Mouse (Mus musculus) kidney, embryonic 16.5 days (tissue): ENCODE measurements around the gene Gm37240. TPM values are rescaled to one million over a fixed set of nuclear protein-coding genes. Genes with fewer than 3 reads are reported as not detected.

Source experiments
- ATAC-seq: fragments of 200-750 bp; cut with Nextera tagmentation; 2 replicates; pipeline ENCODE4 v1.8.0; 2017; ENCODE audit warnings: moderate TSS enrichment; ENCODE audit not compliant: low FRiP score, low TSS enrichment
- H3K27ac ChIP-seq: fragments of 300-500 bp; sonication (generic); 2 replicates; pipeline ENCODE4 v1.5.1; 2014; ENCODE audit warnings: low read length
- H3K27me3 ChIP-seq: fragments of 300-500 bp; sonication (generic); 2 replicates; pipeline ENCODE4 v1.6.1; 2014; ENCODE audit warnings: low read length, control low read depth, mixed read lengths; ENCODE audit not compliant: insufficient read depth
- H3K36me3 ChIP-seq: fragments of 300-500 bp; sonication (generic); 2 replicates; pipeline ENCODE4 v1.6.1; 2014; ENCODE audit warnings: low read length, control low read depth, mixed read lengths; ENCODE audit not compliant: insufficient read depth
- H3K4me1 ChIP-seq: fragments of 300-500 bp; sonication (generic); 2 replicates; pipeline ENCODE4 v1.6.1; 2014; ENCODE audit warnings: low read length, control low read depth, mixed read lengths; ENCODE audit not compliant: insufficient read depth
- H3K4me2 ChIP-seq: fragments of 300-500 bp; sonication (generic); replicated peaks from 2 replicates; pipeline ENCODE4 v1.6.1; 2014; ENCODE audit warnings: low read depth, low read length
- H3K4me3 ChIP-seq: fragments of 300-500 bp; sonication (generic); 2 replicates; pipeline ENCODE4 v1.5.1; 2014; ENCODE audit warnings: mild to moderate bottlenecking, low read length
- H3K9ac ChIP-seq: fragments of 300-500 bp; sonication (generic); replicated peaks from 2 replicates; pipeline ENCODE4 v1.6.1; 2014; ENCODE audit warnings: low read length
- H3K9me3 ChIP-seq: fragments of 300-500 bp; sonication (generic); 2 replicates; pipeline ENCODE4 v1.6.1; 2016; ENCODE audit warnings: low read length, control low read depth
- WGBS: fragments of 180-500 bp; shearing (Covaris S2); extraction: QIAGEN DNeasy Blood & Tissue Kit; methylation state at CpG from one replicate; pipeline ENCODE4 v1.1.7; 2014; 5-methylcytosine and 5-hydroxymethylcytosine counted together
- polyA plus RNA-seq: library from polyadenylated mRNA; unstranded; fragments of >200 nt; fragmentation: Nextera tagmentation; extraction: Ambion mirVana; gene quantifications from 2 replicates; pipeline ENCODE4 v1.2.1, GENCODE M21; 2015

Gm37240 gene
- polyA plus RNA-seq, 1 experiment from 2014 or later, result 8.7 TPM

GRCm38 (mm10) chr3:84729806-84730205 lies 1157.5 kb downstream of the Gm37240 start:
- H3K4me1 ChIP-seq, result peaks cover 14% of the 10 kb centered on the region
- H3K9ac ChIP-seq, result no peak overlapping the region
- no peak overlapping the region for H3K4me2 ChIP-seq
- H3K27me3 ChIP-seq, result peaks cover 13% of the 10 kb centered on the region; the same call in 1 of the 2 replicates
- no peak overlapping the region for H3K4me3 ChIP-seq
- WGBS, result 83% methylated on average over 6 of the region's 6 CpGs
- no peaks in the 10 kb centered on the region for H3K9me3 ChIP-seq
- H3K36me3 ChIP-seq, result no peaks in the 10 kb centered on the region
- no peak for ATAC-seq
- H3K27ac ChIP-seq, result no peak overlapping the region

DNA sequence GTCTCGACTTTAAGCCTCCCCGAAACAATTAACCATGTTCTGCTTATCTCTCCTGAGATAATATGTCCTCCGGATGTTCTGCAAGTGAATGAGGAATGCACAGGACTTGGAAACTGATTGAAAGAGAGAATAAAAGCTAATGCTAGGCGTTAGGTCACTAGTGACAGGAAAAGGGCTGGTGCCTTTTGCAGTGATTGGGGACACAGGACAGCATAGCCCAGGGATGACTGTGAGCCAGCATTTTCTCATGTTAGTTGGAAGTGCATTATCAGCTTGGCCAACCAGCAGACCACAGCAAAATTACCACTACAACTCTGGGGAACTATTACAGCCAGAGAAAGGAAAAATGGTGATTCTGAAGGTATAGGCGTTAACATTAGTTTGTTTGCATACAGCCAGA lies 1163.3 kb downstream of the Gm37240 start:
- Histone ChIP-seq H3K4me1 (no peaks in the 10 kb centered on the region), H3K27ac (no peak overlapping the region), H3K4me3 (no peak overlapping the region), H3K4me2 (no peak overlapping the region), H3K27me3 (no peaks in the 10 kb centered on the region), H3K36me3 (no peaks in the 10 kb centered on the region), H3K9ac (no peak overlapping the region), H3K9me3 (no peaks in the 10 kb centered on the region)
- ATAC-seq, result no peak
- 78% methylated on average over 5 of the region's 5 CpGs for WGBS

- 86% methylated on average over 4 of the region's 4 CpGs for WGBS
- H3K4me3 ChIP-seq, result no peak overlapping the region
- no peaks in the 10 kb centered on the region for H3K4me1 ChIP-seq
- no peak overlapping the region for H3K27ac ChIP-seq
- H3K4me2 ChIP-seq, result no peak overlapping the region
- H3K9ac ChIP-seq, result no peak overlapping the region
- no peaks in the 10 kb centered on the region for H3K36me3 ChIP-seq
- H3K9me3 ChIP-seq, result no peaks in the 10 kb centered on the region
- no peaks in the 10 kb centered on the region for H3K27me3 ChIP-seq
- no peak for ATAC-seq
Measured at GRCm38 (mm10) chr3:84722680-84723079, 1164.6 kb downstream of the Gm37240 start.

- no peak overlapping the region for H3K4me2 ChIP-seq
- H3K9me3 ChIP-seq, result peaks cover 8% of the 10 kb centered on the region
- H3K27me3 ChIP-seq, result no peaks in the 10 kb centered on the region
- no peak overlapping the region for H3K4me3 ChIP-seq
- no peaks in the 10 kb centered on the region for H3K36me3 ChIP-seq
- H3K4me1 ChIP-seq, result no peaks in the 10 kb centered on the region
- no peak overlapping the region for H3K27ac ChIP-seq
- ATAC-seq, result no peak
- H3K9ac ChIP-seq, result no peak overlapping the region
- 93% methylated on average over 15 of the region's 15 CpGs for WGBS
Measured at GRCm38 (mm10) chr3:84715073-84715768, 1172.1 kb downstream of the Gm37240 start.

GRCm38 (mm10) chr3:84712941-84713340 lies 1174.4 kb downstream of the Gm37240 start:
- Histone ChIP-seq H3K9ac (no peak overlapping the region), H3K4me2 (no peak overlapping the region), H3K4me1 (no peaks in the 10 kb centered on the region), H3K27me3 (no peaks in the 10 kb centered on the region), H3K9me3 (peaks cover 8% of the 10 kb centered on the region), H3K36me3 (no peaks in the 10 kb centered on the region), H3K27ac (no peak overlapping the region), H3K4me3 (no peak overlapping the region)
- 45% methylated on average over 2 of the region's 2 CpGs for WGBS
- no peak for ATAC-seq

GRCm38 (mm10) chr3:84710723-84711122 lies 1176.6 kb downstream of the Gm37240 start:
- Histone ChIP-seq H3K36me3 (no peaks in the 10 kb centered on the region), H3K4me1 (no peaks in the 10 kb centered on the region), H3K9me3 (peaks cover 7% of the 10 kb centered on the region), H3K4me3 (no peak overlapping the region), H3K27ac (no peak overlapping the region), H3K27me3 (no peaks in the 10 kb centered on the region), H3K9ac (no peak overlapping the region), H3K4me2 (no peak overlapping the region)
- no peak for ATAC-seq
- WGBS, result 95% methylated on average over 4 of the region's 4 CpGs

DNA sequence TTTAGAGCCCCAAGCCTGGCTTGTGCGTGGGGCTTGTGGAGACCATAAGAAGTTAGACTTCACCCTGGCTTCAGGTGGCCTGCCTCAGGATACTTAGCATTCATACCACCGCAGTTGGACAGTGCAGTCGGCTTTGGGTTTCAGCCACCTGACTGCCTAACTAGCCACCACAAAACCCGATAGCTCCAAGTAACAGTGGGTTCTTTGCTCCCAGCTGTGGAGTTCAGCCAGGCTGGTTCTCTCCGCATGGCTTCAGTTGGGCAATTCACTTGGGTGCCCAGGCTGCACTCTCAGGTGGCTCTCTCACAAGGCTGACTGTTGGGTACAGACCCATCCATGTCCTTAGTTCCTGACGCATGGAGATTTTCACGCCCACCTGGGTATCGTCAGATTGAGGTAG lies 1177.4 kb downstream of the Gm37240 start:
- WGBS, result 81% methylated on average over 8 of the region's 8 CpGs
- no peaks in the 10 kb centered on the region for H3K27me3 ChIP-seq
- H3K4me3 ChIP-seq, result no peak overlapping the region
- ATAC-seq, result no peak
- no peaks in the 10 kb centered on the region for H3K4me1 ChIP-seq
- H3K4me2 ChIP-seq, result no peak overlapping the region
- H3K9ac ChIP-seq, result no peak overlapping the region
- H3K9me3 ChIP-seq, result no peaks in the 10 kb centered on the region; the same call in 1 of the 2 replicates
- H3K27ac ChIP-seq, result no peak overlapping the region
- no peaks in the 10 kb centered on the region for H3K36me3 ChIP-seq

- Histone ChIP-seq H3K36me3 (no peaks in the 10 kb centered on the region), H3K9ac (no peak overlapping the region), H3K4me3 (no peak overlapping the region), H3K4me1 (no peaks in the 10 kb centered on the region), H3K27ac (no peak overlapping the region), H3K27me3 (no peaks in the 10 kb centered on the region), H3K9me3 (no peaks in the 10 kb centered on the region; the same call in 1 of the 2 replicates), H3K4me2 (no peak overlapping the region)
- 77% methylated on average over 8 of the region's 8 CpGs for whole genome bisulfite sequencing
- no peak for ATAC-seq
Measured at GRCm38 (mm10) chr3:84709100-84709499, 1178.2 kb downstream of the Gm37240 start.

DNA sequence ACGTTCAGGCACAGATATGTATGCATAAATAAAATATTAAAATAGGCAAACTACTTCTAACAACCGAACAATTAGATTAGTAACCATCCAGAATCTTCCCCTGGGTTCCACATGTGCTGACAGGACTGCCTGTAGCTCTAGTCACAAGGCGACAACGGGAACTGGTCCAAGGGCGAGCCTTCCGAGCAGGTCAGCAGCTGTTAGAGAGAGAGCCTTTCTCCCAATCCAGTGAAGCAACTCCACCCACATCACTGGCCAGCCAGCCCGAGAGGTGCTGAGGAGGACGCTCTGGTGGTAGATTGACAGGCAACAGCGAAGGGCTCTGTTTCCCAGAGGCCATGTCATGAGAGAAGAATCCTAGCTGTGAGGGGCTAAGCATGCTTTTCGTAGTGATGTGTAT lies 1178.8 kb downstream of the Gm37240 start:
- ATAC-seq, result no peak
- Histone ChIP-seq H3K9me3 (no peaks in the 10 kb centered on the region; the same call in 1 of the 2 replicates), H3K4me3 (no peak overlapping the region), H3K4me2 (no peak overlapping the region), H3K9ac (no peak overlapping the region), H3K36me3 (no peaks in the 10 kb centered on the region), H3K27ac (no peak overlapping the region), H3K4me1 (no peaks in the 10 kb centered on the region), H3K27me3 (no peaks in the 10 kb centered on the region)
- WGBS, result 74% methylated on average over 10 of the region's 10 CpGs

DNA sequence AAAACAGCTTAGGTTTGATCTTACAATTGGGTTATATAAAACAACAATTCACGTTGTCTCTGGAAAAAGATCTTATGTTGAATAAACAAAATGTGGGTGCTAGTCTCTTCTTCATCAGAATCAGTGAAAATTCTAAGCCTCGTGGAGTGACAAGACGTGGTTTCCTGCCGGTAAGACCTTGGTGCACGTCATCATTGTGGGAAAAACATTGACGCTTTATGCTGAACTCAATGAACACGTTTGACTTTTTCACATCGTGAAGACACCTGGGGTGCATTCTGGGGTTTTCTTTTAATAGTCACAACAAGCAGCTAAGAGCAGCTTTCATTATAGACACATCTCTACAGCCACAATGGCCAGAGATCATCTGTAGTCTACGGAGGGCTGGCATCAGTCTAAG lies 1182.1 kb downstream of the Gm37240 start:
- Histone ChIP-seq H3K27ac (no peak overlapping the region), H3K4me2 (no peak overlapping the region), H3K9me3 (no peaks in the 10 kb centered on the region; the same call in 1 of the 2 replicates), H3K4me3 (no peak overlapping the region), H3K9ac (no peak overlapping the region), H3K27me3 (no peaks in the 10 kb centered on the region), H3K4me1 (no peaks in the 10 kb centered on the region), H3K36me3 (no peaks in the 10 kb centered on the region)
- no peak for ATAC-seq
- WGBS, result 91% methylated on average over 9 of the region's 9 CpGs
